Mouse (Mus musculus) embryonic facial prominence, embryonic 10.5 days (tissue): Measurements from ENCODE around the gene Nipal4. TPM values are rescaled to one million over a fixed set of nuclear protein-coding genes. Genes with fewer than 3 reads are reported as not detected.
A peak's percentile ranks its signal among the peaks of the same experiment; 100 is the strongest.

ENCODE experiments used
- DNase-seq: peaks from one replicate; pipeline ENCODE4 v3.0.0-alpha.2; 2017; ENCODE audit warnings: low spot score
- H3K27ac ChIP-seq: fragments of 300-500 bp; sonication (generic); replicated peaks from 2 replicates; pipeline ENCODE4 v1.5.1; 2016; ENCODE audit warnings: mild to moderate bottlenecking
- H3K27me3 ChIP-seq: fragments of 300-500 bp; sonication (generic); replicated peaks from 2 replicates; pipeline ENCODE4 v1.6.1; 2016; ENCODE audit warnings: low read depth, mild to moderate bottlenecking; ENCODE audit not compliant: poor library complexity, severe bottlenecking
- H3K36me3 ChIP-seq: fragments of 300-500 bp; sonication (generic); replicated peaks from 2 replicates; pipeline ENCODE4 v1.6.1; 2016; ENCODE audit warnings: mild to moderate bottlenecking, moderate library complexity
- H3K4me1 ChIP-seq: fragments of 300-500 bp; sonication (generic); 2 replicates; pipeline ENCODE4 v1.6.1; 2016
- H3K4me3 ChIP-seq: fragments of 300-500 bp; sonication (generic); 2 replicates; pipeline ENCODE4 v1.5.1; 2016; ENCODE audit warnings: mild to moderate bottlenecking, moderate library complexity
- H3K9me3 ChIP-seq: fragments of 300-500 bp; sonication (generic); 2 replicates; pipeline ENCODE4 v1.6.1; 2016; ENCODE audit warnings: mild to moderate bottlenecking
- WGBS: fragments of 180-500 bp; shearing (Covaris S2); methylation state at CpG from one replicate; pipeline ENCODE4 v1.1.7; 2016; 5-methylcytosine and 5-hydroxymethylcytosine counted together
- polyA plus RNA-seq: library from polyadenylated mRNA; unstranded; fragments of >200 nt; fragmentation: Nextera tagmentation; extraction: Ambion mirVana; gene quantifications from 2 replicates; pipeline ENCODE4 v1.2.1, GENCODE M21; 2016

Nipal4 gene
- polyA plus RNA-seq, 1 experiment from 2014 or later, result 0.71 TPM

DNA sequence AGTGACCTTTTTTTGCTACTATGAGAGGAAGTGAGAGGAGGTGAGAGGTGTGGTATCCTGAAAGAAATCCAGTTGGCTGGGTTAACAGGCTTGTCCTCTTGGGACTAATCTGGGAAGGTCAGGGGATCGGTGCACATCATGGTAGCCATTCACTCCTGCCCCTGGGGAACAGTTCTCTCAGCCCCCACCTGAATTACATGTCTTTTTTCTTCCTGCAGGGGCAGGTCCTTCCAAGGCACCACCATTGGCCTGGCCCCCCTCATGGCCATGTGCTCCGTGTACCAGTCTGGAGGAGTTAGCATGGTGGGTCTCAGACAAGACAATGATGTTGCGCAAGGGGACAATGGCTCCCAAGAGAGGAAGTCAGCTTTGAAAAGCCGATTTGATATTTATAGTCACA lies 43.4 kb downstream of the Nipal4 start:
- H3K9me3 ChIP-seq, result no peaks in the 10 kb centered on the region
- no peak overlapping the region for H3K27ac ChIP-seq
- H3K27me3 ChIP-seq, result no peaks in the 10 kb centered on the region
- H3K36me3 ChIP-seq, result peaks cover 28% of the 10 kb centered on the region
- no peak for DNase-seq
- H3K4me1 ChIP-seq, result peaks cover 22% of the 10 kb centered on the region
- no peak overlapping the region for H3K4me3 ChIP-seq
- WGBS, result 90% methylated on average over 4 of the region's 4 CpGs

DNA sequence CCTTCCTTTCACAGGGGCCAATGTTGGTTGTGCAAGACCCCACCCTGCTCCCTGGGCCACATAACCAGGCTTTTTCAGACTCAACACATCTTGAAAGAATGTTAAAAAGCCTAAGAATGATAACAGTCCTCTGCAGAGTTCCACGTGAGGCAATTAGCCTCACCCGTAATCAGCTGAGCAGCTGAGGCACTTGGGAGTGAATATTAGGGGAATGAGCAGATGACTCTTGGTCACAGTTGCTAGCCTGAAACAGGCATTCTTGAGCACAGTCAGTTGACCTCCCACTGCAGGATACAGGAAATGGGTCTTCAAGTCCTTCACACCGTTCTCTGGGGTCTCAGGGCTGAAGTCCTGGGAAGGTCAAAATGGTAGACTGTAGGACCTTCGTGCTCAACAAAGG lies 44.6 kb downstream of the Nipal4 start:
- H3K36me3 ChIP-seq, result peaks cover 27% of the 10 kb centered on the region
- H3K4me1 ChIP-seq, result peaks cover 18% of the 10 kb centered on the region
- no peaks in the 10 kb centered on the region for H3K9me3 ChIP-seq
- DNase-seq, result no peak
- no peak overlapping the region for H3K4me3 ChIP-seq
- H3K27ac ChIP-seq, result no peak overlapping the region
- WGBS, result 79% methylated on average over 4 of the region's 4 CpGs
- no peaks in the 10 kb centered on the region for H3K27me3 ChIP-seq

DNA sequence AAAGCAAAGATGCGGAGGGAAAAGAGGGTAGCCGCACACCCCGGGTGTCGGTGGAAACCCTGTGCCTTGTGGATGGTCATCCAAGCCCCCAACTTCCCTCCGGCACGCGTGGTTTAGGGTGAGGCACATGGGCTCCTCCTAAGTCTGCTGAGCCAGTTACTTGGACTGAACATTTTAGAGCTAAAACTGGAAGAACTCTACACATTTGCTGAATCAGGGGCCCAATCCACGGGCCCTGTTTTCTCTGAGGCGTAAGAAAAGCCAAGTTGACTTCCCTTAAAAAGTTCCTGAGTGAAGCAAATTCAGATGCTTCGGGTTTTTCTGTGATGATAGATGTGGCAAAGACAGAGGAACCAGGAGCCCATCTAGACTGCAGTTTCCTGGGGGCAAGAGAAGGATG lies 46.2 kb downstream of the Nipal4 start:
- Histone ChIP-seq H3K4me3 (no peak overlapping the region), H3K27me3 (no peaks in the 10 kb centered on the region), H3K9me3 (no peaks in the 10 kb centered on the region), H3K36me3 (peaks cover 28% of the 10 kb centered on the region), H3K4me1 (peaks cover 18% of the 10 kb centered on the region), H3K27ac (no peak overlapping the region)
- 72% methylated on average over 10 of the region's 10 CpGs for WGBS
- DNase-seq, result no peak

DNA sequence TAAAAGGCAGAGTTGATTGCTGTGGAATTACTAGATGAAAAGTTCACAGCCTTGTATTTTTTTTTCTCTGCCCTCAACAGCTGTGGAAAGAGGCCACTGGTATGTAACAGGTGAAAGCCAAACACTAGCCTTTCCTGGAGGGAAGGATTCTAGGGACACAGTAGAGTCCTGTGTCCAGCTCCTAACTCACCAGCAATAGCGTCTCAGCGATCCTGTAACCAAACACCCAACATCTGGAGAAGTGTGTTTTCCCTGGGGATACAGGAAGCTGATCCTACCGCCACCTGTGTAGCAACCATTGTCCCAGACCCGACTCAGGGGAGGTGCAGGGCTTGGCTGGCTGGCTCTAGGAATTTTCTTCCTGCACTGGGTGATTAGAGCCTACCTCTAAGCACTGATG lies 46.7 kb downstream of the Nipal4 start:
- no peak overlapping the region for H3K27ac ChIP-seq

DNA sequence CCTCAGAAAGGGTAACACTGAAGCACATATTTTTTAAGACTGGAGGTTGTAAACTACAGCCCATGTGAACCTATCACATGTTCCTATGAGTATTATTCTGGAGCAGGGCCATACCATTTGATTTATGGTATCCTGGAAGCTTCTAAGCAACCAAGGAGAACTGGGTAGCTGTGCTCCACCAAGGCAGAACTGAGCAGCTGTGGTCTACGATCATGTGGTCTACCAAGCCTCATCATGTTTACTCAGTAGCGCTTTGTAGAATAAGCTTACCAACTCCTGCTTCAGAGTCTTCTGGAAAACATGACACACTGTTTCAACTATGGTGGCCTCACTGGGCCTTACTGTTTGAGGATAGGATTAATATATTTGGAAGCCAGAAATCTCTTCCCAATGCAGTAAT lies 49.8 kb downstream of the Nipal4 start:
- DNase-seq, result no peak
- Histone ChIP-seq H3K27me3 (no peaks in the 10 kb centered on the region), H3K36me3 (peaks cover 27% of the 10 kb centered on the region), H3K4me3 (no peak overlapping the region), H3K9me3 (no peaks in the 10 kb centered on the region), H3K4me1 (peaks cover 18% of the 10 kb centered on the region), H3K27ac (no peak overlapping the region)
- WGBS, result 94% methylated on average over 2 of the region's 2 CpGs

More for the DNA sequence above, 46.7 kb downstream of the Nipal4 start:
- H3K9me3 ChIP-seq, result no peaks in the 10 kb centered on the region
- H3K36me3 ChIP-seq, result peaks cover 29% of the 10 kb centered on the region
- no peaks in the 10 kb centered on the region for H3K27me3 ChIP-seq
- H3K4me3 ChIP-seq, result no peak overlapping the region
- 11% methylated on average over 4 of the region's 4 CpGs for WGBS
- peak; percentile 64 for DNase-seq
- H3K4me1 ChIP-seq, result peaks cover 18% of the 10 kb centered on the region

DNA sequence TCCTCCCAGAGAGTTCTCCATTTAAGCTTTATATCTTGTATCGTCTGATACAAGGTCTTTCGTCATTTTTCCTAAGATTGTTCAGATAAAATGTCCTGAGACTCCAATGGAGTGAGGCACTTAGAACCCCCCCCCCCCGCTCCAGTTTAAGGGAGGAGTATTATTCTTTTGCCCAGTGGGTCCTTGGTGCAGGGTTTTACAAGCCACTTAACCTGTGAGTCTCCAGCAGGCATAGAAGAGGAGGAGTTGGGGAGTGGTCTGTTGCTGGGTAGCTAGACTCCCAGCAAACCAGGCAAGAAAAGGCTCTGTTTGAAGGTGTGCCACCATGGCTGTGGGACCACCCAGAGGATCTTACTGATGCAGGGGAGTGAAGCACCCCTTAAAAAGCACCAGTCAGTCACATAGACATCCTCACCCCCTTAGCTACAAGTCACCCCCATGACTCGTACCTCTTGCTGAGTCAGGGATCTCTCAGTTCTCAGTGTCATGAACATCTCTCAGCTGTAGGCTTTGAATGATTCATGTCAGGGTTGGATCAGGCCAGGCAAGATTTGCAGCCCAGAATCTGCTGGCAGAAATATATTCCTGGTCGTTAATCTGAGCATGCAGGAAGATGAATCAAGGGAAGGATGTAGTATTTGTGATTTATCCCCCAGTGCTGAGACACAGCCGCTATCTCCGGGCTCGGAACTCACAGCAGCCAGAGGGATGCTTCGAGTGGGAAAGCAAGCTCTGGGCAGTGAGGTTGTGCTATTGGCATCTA lies 50.7 kb downstream of the Nipal4 start:
- no peak overlapping the region for H3K4me3 ChIP-seq
- H3K9me3 ChIP-seq, result no peaks in the 10 kb centered on the region
- DNase-seq, result no peak
- 89% methylated on average over 9 of the region's 9 CpGs for WGBS
- peaks cover 27% of the 10 kb centered on the region for H3K36me3 ChIP-seq
- H3K27ac ChIP-seq, result no peak overlapping the region
- peaks cover 18% of the 10 kb centered on the region for H3K4me1 ChIP-seq
- H3K27me3 ChIP-seq, result no peaks in the 10 kb centered on the region

DNA sequence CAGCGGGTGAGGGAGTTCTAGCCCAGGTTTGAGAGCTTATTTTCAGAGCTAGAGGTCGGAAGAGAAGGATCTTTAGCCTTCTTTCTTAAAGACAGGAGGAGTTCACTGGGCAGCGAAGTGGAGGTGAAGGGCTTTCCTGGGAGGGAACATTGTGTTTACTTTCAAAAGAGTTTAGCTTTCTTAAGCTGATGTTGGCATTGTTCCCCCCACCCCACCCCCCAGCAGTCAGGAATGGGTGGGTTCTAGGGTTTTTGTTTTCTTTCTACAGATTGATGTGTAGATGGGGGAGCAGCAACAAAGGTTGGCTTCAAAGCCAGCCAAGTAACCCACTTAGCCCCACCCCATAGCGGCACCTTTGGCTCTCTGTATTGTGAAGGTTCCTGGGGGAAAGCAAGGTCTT lies 51.3 kb downstream of the Nipal4 start:
- Histone ChIP-seq H3K36me3 (peaks cover 27% of the 10 kb centered on the region), H3K9me3 (no peaks in the 10 kb centered on the region), H3K27me3 (no peaks in the 10 kb centered on the region), H3K27ac (no peak overlapping the region), H3K4me3 (no peak overlapping the region), H3K4me1 (peaks cover 17% of the 10 kb centered on the region)
- 71% methylated on average over 4 of the region's 4 CpGs for WGBS
- no peak for DNase-seq

DNA sequence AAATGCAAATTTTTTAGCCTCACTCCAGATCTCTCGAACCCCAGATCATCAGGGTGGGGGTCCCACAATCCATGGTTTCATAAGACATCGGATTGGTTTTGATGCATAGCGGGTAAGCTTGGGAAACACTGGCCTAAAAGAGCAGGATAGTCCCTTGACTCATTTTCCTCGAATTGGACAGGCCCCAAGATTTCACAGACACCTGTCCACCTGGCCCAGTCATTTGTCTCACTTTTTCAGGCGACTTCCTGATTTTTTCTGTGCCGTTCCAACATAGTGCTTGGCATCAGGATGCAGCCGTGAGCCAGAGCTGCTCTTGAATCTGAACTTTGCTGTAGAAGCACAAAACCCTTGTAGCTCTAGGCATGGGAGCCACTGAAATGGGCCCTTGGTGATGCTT lies 52.1 kb downstream of the Nipal4 start:
- H3K9me3 ChIP-seq, result no peaks in the 10 kb centered on the region
- H3K4me1 ChIP-seq, result peaks cover 9% of the 10 kb centered on the region
- H3K27me3 ChIP-seq, result no peaks in the 10 kb centered on the region
- DNase-seq, result no peak
- no peak overlapping the region for H3K27ac ChIP-seq
- peaks cover 27% of the 10 kb centered on the region for H3K36me3 ChIP-seq
- 91% methylated on average over 7 of the region's 7 CpGs for WGBS
- no peak overlapping the region for H3K4me3 ChIP-seq

DNA sequence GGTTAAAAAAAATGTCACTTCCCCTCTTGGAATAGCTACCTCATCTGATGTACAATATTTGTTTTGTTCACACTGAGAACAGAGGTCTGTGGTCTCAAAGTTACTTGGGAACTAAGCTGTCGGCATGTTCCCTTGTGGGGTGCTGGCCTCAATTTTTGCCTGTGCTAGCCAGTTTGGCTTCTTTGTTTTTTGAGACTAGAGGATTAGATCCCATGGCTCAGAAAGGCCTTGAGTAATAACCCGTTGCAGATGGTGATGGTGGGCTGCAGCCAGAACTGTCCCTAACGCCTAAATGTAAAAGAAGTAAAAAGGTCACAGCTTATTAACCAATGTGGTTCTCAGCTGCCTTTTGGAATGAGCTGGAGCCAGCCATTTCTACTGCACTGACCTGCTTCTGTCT lies 53.1 kb downstream of the Nipal4 start:
- no peaks in the 10 kb centered on the region for H3K9me3 ChIP-seq
- no peak for DNase-seq
- 78% methylated on average over 3 of the region's 3 CpGs for WGBS
- peaks cover 26% of the 10 kb centered on the region for H3K36me3 ChIP-seq
- H3K4me1 ChIP-seq, result no peaks in the 10 kb centered on the region
- no peak overlapping the region for H3K27ac ChIP-seq
- no peak overlapping the region for H3K4me3 ChIP-seq
- H3K27me3 ChIP-seq, result no peaks in the 10 kb centered on the region

DNA sequence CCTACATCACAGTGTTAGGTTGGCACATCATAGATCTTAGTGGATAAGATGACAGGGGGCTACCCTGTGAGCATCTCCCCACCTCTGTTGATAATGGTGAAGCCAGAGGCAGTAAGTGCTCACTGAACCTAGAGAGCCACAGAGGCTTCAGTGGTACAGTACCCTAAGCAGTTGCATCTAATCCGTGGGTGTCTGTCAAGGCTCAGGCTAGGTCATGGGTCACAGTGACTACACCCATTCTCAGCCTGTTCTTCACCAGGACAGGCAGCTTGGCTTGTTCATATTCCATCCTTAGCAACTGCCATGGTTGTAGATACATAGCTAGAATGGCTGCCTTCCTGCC lies 55.4 kb downstream of the Nipal4 start:
- Histone ChIP-seq H3K4me1 (no peaks in the 10 kb centered on the region), H3K36me3 (peaks cover 27% of the 10 kb centered on the region), H3K4me3 (no peak overlapping the region), H3K9me3 (no peaks in the 10 kb centered on the region), H3K27me3 (no peaks in the 10 kb centered on the region), H3K27ac (no peak overlapping the region)
- DNase-seq, result no peak
- 88% methylated on average over 1 of the region's 1 CpGs for WGBS

DNA sequence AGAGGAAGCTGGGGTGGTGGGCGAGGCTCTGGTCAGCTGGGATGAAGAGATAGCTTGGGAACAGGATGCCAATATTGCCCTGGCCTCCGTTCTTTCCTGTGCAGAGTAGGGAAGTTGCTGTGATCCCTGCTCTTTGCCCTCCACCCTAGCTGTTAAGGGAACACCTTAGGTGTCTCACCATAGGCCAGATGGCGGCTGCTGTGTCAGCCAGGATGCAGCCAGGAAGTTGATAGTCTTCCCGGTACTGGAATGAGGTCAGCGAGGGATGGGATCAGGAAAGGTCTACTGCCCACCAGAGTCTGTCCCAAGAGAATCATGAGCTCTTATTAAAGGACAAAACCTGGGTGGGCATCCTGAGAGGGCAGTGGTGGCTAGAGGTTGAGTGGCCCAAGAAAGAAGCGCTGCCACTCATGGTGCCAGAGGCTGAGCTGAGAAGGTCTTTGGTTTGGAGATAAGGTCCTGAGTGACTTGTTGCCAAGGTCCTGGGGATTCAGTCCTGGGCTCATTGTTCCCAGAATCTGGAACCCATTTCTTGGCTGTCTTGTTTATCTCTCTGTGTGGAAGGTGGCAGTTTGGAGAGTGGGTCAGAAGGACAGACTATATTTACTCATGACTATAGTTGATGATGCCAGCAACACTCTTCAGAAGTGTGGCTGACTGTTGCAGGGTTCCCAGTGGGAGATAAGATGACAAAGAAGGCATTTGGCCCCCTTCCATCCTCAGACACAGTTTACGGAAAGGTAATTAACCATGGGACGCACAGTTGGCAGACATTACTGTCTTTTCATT lies 56.0 kb downstream of the Nipal4 start:
- 87% methylated on average over 8 of the region's 8 CpGs for WGBS

DNA sequence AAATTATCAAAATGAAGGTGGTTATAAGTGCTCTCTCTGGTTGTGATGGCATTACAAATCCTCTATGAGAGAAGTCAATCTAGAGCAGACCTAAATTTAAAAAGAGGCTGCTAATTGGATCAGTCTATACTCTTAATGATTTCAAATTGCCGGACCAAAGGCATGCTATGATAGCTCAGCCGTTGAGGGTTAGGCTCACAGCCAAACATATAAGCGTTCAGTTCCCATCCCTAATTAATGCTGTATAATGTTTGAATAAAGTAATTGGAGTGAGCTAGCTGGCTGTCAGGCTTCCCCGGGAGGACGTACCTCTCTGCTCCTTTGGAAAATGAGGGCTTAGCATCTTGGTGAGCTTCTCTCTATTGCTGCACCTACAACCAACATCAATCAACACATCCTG lies 57.1 kb downstream of the Nipal4 start:
- no peak for DNase-seq
- peaks cover 18% of the 10 kb centered on the region for H3K36me3 ChIP-seq
- no peak overlapping the region for H3K27ac ChIP-seq
- no peak overlapping the region for H3K4me3 ChIP-seq
- no peaks in the 10 kb centered on the region for H3K27me3 ChIP-seq
- H3K9me3 ChIP-seq, result no peaks in the 10 kb centered on the region
- WGBS, result 95% methylated on average over 5 of the region's 5 CpGs
- H3K4me1 ChIP-seq, result no peaks in the 10 kb centered on the region

More for the DNA sequence above, 56.0 kb downstream of the Nipal4 start:
- no peaks in the 10 kb centered on the region for H3K4me1 ChIP-seq
- DNase-seq, result no peak
- H3K36me3 ChIP-seq, result peaks cover 27% of the 10 kb centered on the region
- no peaks in the 10 kb centered on the region for H3K27me3 ChIP-seq
- H3K4me3 ChIP-seq, result no peak overlapping the region
- no peaks in the 10 kb centered on the region for H3K9me3 ChIP-seq
- H3K27ac ChIP-seq, result no peak overlapping the region

DNA sequence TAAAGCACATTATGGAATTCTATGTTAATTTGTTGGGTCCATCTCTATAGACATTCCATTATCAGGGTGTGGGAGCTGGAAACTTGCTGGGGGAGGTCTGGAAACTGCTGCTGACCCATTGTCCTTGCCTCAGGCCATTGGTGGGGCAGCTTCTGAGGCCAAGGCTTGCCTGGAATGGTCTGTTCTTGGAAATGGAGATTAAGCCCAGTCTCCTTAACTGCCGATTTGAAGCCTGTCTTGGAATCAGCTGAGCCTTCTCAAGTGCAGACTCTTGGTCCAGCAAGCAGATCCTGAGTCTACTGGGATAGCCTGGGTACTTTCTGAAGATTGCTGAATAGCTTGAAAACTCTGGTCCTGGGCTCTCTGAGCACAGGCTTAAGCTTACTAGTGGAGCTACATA lies 59.3 kb downstream of the Nipal4 start:
- peaks cover 4% of the 10 kb centered on the region for H3K4me1 ChIP-seq
- no peak overlapping the region for H3K4me3 ChIP-seq
- peaks cover 15% of the 10 kb centered on the region for H3K36me3 ChIP-seq
- H3K27ac ChIP-seq, result no peak overlapping the region
- WGBS, result 94% methylated on average over 1 of the region's 1 CpGs
- H3K27me3 ChIP-seq, result no peaks in the 10 kb centered on the region
- DNase-seq, result no peak
- no peaks in the 10 kb centered on the region for H3K9me3 ChIP-seq
